Mouse (Mus musculus): ENCODE data around the gene Nccrp1. TPM values are rescaled to one million over a fixed set of nuclear protein-coding genes. Genes with fewer than 3 reads are reported as not detected.

Gene Nccrp1
- polyA plus RNA-seq, 1 experiment = 0.62 TPM

GRCm38 (mm10) chr7:28560856-28561255, 13.8 kb upstream of the Nccrp1 start:
- Histone ChIP-seq H3K4me1 (ENCODE audit: control insufficient read depth, insufficient read depth, low read length) (no peaks in the 10 kb centered on the region), H3K27me3 (ENCODE audit: control insufficient read depth, insufficient read depth, low read length) (no peaks in the 10 kb centered on the region), H3K4me3 (ENCODE audit: control insufficient read depth, low read depth, low read length) (no peak overlapping the region), H3K36me3 (ENCODE audit: control insufficient read depth, insufficient read depth, low read length) (no peaks in the 10 kb centered on the region; the same call in 1 of the 2 replicates), H3K27ac (ENCODE audit: control insufficient read depth, insufficient read depth, low read depth, low read length) (no peak overlapping the region)
- TF ChIP-seq POLR2A (IDR thresholded peaks at IDR 0.05; ENCODE audit: control insufficient read depth, low read depth, low read length) = no peak
- TF ChIP-seq CTCF (IDR thresholded peaks at IDR 0.05; ENCODE audit: control insufficient read depth, insufficient read depth, insufficient replicate concordance, low read depth, low read length) = no peak

- H3K4me1 ChIP-seq (ENCODE audit: control insufficient read depth, insufficient read depth, low read length) = no peaks in the 10 kb centered on the region
- H3K36me3 ChIP-seq (ENCODE audit: control insufficient read depth, insufficient read depth, low read length) = no peaks in the 10 kb centered on the region; the same call in 1 of the 2 replicates
- H3K4me3 ChIP-seq (ENCODE audit: control insufficient read depth, low read depth, low read length) = no peak overlapping the region
- no peaks in the 10 kb centered on the region for H3K27me3 ChIP-seq (ENCODE audit: control insufficient read depth, insufficient read depth, low read length)
- TF ChIP-seq POLR2A (IDR thresholded peaks at IDR 0.05; ENCODE audit: control insufficient read depth, low read depth, low read length) (no peak), CTCF (IDR thresholded peaks at IDR 0.05; ENCODE audit: control insufficient read depth, insufficient read depth, insufficient replicate concordance, low read depth, low read length) (no peak)
- H3K27ac ChIP-seq (ENCODE audit: control insufficient read depth, insufficient read depth, low read depth, low read length) = no peak overlapping the region
These were observed 11.4 kb upstream of the Nccrp1 start for GRCm38 (mm10) chr7:28558486-28558885.

GRCm38 (mm10) chr7:28557708-28558107, 10.7 kb upstream of the Nccrp1 start:
- H3K27ac ChIP-seq (ENCODE audit: control insufficient read depth, insufficient read depth, low read depth, low read length) = no peak overlapping the region
- peaks cover 2% of the 10 kb centered on the region; the same call in 1 of the 2 replicates for H3K4me1 ChIP-seq (ENCODE audit: control insufficient read depth, insufficient read depth, low read length)
- no peaks in the 10 kb centered on the region for H3K27me3 ChIP-seq (ENCODE audit: control insufficient read depth, insufficient read depth, low read length)
- TF ChIP-seq POLR2A (IDR thresholded peaks at IDR 0.05; ENCODE audit: control insufficient read depth, low read depth, low read length) = no peak
- no peak for TF ChIP-seq CTCF (IDR thresholded peaks at IDR 0.05; ENCODE audit: control insufficient read depth, insufficient read depth, insufficient replicate concordance, low read depth, low read length)
- H3K4me3 ChIP-seq (ENCODE audit: control insufficient read depth, low read depth, low read length) = no peak overlapping the region
- no peaks in the 10 kb centered on the region; the same call in 1 of the 2 replicates for H3K36me3 ChIP-seq (ENCODE audit: control insufficient read depth, insufficient read depth, low read length)

GRCm38 (mm10) chr7:28557069-28557468, 10.0 kb upstream of the Nccrp1 start:
- Histone ChIP-seq H3K4me3 (ENCODE audit: control insufficient read depth, low read depth, low read length) (no peak overlapping the region), H3K36me3 (ENCODE audit: control insufficient read depth, insufficient read depth, low read length) (no peaks in the 10 kb centered on the region; the same call in 1 of the 2 replicates), H3K27ac (ENCODE audit: control insufficient read depth, insufficient read depth, low read depth, low read length) (no peak overlapping the region), H3K4me1 (ENCODE audit: control insufficient read depth, insufficient read depth, low read length) (peaks cover 2% of the 10 kb centered on the region; the same call in 1 of the 2 replicates), H3K27me3 (ENCODE audit: control insufficient read depth, insufficient read depth, low read length) (no peaks in the 10 kb centered on the region)
- TF ChIP-seq CTCF (IDR thresholded peaks at IDR 0.05; ENCODE audit: control insufficient read depth, insufficient read depth, insufficient replicate concordance, low read depth, low read length) = no peak

GRCm38 (mm10) chr7:28555939-28556535, 9.0 kb upstream of the Nccrp1 start:
- Histone ChIP-seq H3K36me3 (ENCODE audit: control insufficient read depth, insufficient read depth, low read length) (no peaks in the 10 kb centered on the region; the same call in 1 of the 2 replicates), H3K4me1 (ENCODE audit: control insufficient read depth, insufficient read depth, low read length) (peaks cover 2% of the 10 kb centered on the region; the same call in 1 of the 2 replicates), H3K4me3 (ENCODE audit: control insufficient read depth, low read depth, low read length) (no peak overlapping the region), H3K27me3 (ENCODE audit: control insufficient read depth, insufficient read depth, low read length) (no peaks in the 10 kb centered on the region), H3K27ac (ENCODE audit: control insufficient read depth, insufficient read depth, low read depth, low read length) (no peak overlapping the region)
- TF ChIP-seq CTCF (IDR thresholded peaks at IDR 0.05; ENCODE audit: control insufficient read depth, insufficient read depth, insufficient replicate concordance, low read depth, low read length) (no peak), POLR2A (IDR thresholded peaks at IDR 0.05; ENCODE audit: control insufficient read depth, low read depth, low read length) (no peak)

GRCm38 (mm10) chr7:28553076-28553475, 6.0 kb upstream of the Nccrp1 start:
- no peak overlapping the region for H3K4me3 ChIP-seq (ENCODE audit: control insufficient read depth, low read depth, low read length)
- H3K27ac ChIP-seq (ENCODE audit: control insufficient read depth, insufficient read depth, low read depth, low read length) = no peak overlapping the region
- peaks cover 4% of the 10 kb centered on the region; the same call in 1 of the 2 replicates for H3K4me1 ChIP-seq (ENCODE audit: control insufficient read depth, insufficient read depth, low read length)
- H3K36me3 ChIP-seq (ENCODE audit: control insufficient read depth, insufficient read depth, low read length) = no peaks in the 10 kb centered on the region
- TF ChIP-seq CTCF (IDR thresholded peaks at IDR 0.05; ENCODE audit: control insufficient read depth, insufficient read depth, insufficient replicate concordance, low read depth, low read length) (no peak), POLR2A (IDR thresholded peaks at IDR 0.05; ENCODE audit: control insufficient read depth, low read depth, low read length) (no peak)
- H3K27me3 ChIP-seq (ENCODE audit: control insufficient read depth, insufficient read depth, low read length) = no peaks in the 10 kb centered on the region

GRCm38 (mm10) chr7:28547628-28548027, 574 bp upstream of the Nccrp1 start:
- Histone ChIP-seq H3K4me3 (ENCODE audit: control insufficient read depth, low read depth, low read length) (no peak overlapping the region), H3K27me3 (ENCODE audit: control insufficient read depth, insufficient read depth, low read length) (peaks cover 4% of the 10 kb centered on the region), H3K4me1 (ENCODE audit: control insufficient read depth, insufficient read depth, low read length) (peaks cover 31% of the 10 kb centered on the region), H3K27ac (ENCODE audit: control insufficient read depth, insufficient read depth, low read depth, low read length) (no peak overlapping the region), H3K36me3 (ENCODE audit: control insufficient read depth, insufficient read depth, low read length) (no peaks in the 10 kb centered on the region)
- TF ChIP-seq POLR2A (IDR thresholded peaks at IDR 0.05; ENCODE audit: control insufficient read depth, low read depth, low read length) (no peak), CTCF (IDR thresholded peaks at IDR 0.05; ENCODE audit: control insufficient read depth, insufficient read depth, insufficient replicate concordance, low read depth, low read length) (no peak)

Data from testis, adult 2 months (tissue).